Mouse (Mus musculus): ENCODE data around the gene Rnf111. TPM values are rescaled to one million over a fixed set of nuclear protein-coding genes. Genes with fewer than 3 reads are reported as not detected.

Gene Rnf111
- polyA plus RNA-seq, 1 experiment from 2014 or later = 36.9 TPM

- Histone ChIP-seq H3K36me3 (ENCODE audit: control insufficient read depth, insufficient read depth, low read length) (no peaks in the 10 kb centered on the region; the same call in 1 of the 2 replicates), H3K9ac (ENCODE audit: low read depth, low read length) (peak within 1 kb of the TSS; percentile 96), H3K27ac (ENCODE audit: low read depth, low read length) (peak within 1 kb of the TSS; percentile 98), H3K9me3 (ENCODE audit: control insufficient read depth, low read length) (no peaks in the 10 kb centered on the region), H3K4me2 (replicated peaks; ENCODE audit: low read depth, low read length) (peak within 1 kb of the TSS; percentile 80), H3K27me3 (ENCODE audit: control insufficient read depth, insufficient read depth, low read length) (no peaks in the 10 kb centered on the region), H3K4me3 (ENCODE audit: low read length) (peak within 1 kb of the TSS; percentile 96), H3K4me1 (ENCODE audit: control insufficient read depth, insufficient read depth, low read length) (peaks cover 8% of the 10 kb centered on the region; the same call in 1 of the 2 replicates)
- ATAC-seq (ENCODE audit: low FRiP score, low TSS enrichment) = peak; percentile 97
- under 1% methylated on average over 67 of the region's 75 CpGs for WGBS
Measured at GRCm38 (mm10) chr9:70542305-70543041, 38.9 kb upstream of the Rnf111 start, which contains the start of gene Sltm. Gene Sltm (plus strand): TSS chr9:70542754.

- WGBS = 17% methylated on average over 6 of the region's 6 CpGs
- peaks cover 8% of the 10 kb centered on the region; the same call in 1 of the 2 replicates for H3K4me1 ChIP-seq (ENCODE audit: control insufficient read depth, insufficient read depth, low read length)
- H3K9me3 ChIP-seq (ENCODE audit: control insufficient read depth, low read length) = no peaks in the 10 kb centered on the region
- no peak overlapping the region for H3K9ac ChIP-seq (ENCODE audit: low read depth, low read length)
- no peaks in the 10 kb centered on the region for H3K27me3 ChIP-seq (ENCODE audit: control insufficient read depth, insufficient read depth, low read length)
- peak overlapping the region; percentile 96 for H3K4me3 ChIP-seq (ENCODE audit: low read length)
- no peak overlapping the region for H3K27ac ChIP-seq (ENCODE audit: low read depth, low read length)
- H3K4me2 ChIP-seq (replicated peaks; ENCODE audit: low read depth, low read length) = peak overlapping the region; percentile 80
- no peaks in the 10 kb centered on the region; the same call in 1 of the 2 replicates for H3K36me3 ChIP-seq (ENCODE audit: control insufficient read depth, insufficient read depth, low read length)
- no peak for ATAC-seq (ENCODE audit: low FRiP score, low TSS enrichment)
Measured at GRCm38 (mm10) chr9:70541584-70541983, 38.1 kb upstream of the Rnf111 start.

GRCm38 (mm10) chr9:70533328-70533727, 29.8 kb upstream of the Rnf111 start:
- H3K4me2 ChIP-seq (replicated peaks; ENCODE audit: low read depth, low read length) = no peak overlapping the region
- H3K4me1 ChIP-seq (ENCODE audit: control insufficient read depth, insufficient read depth, low read length) = no peaks in the 10 kb centered on the region
- no peak overlapping the region for H3K9ac ChIP-seq (ENCODE audit: low read depth, low read length)
- no peak overlapping the region for H3K4me3 ChIP-seq (ENCODE audit: low read length)
- H3K27ac ChIP-seq (ENCODE audit: low read depth, low read length) = no peak overlapping the region
- 80% methylated on average over 3 of the region's 3 CpGs for WGBS
- H3K36me3 ChIP-seq (ENCODE audit: control insufficient read depth, insufficient read depth, low read length) = no peaks in the 10 kb centered on the region
- H3K27me3 ChIP-seq (ENCODE audit: control insufficient read depth, insufficient read depth, low read length) = no peaks in the 10 kb centered on the region
- no peak for ATAC-seq (ENCODE audit: low FRiP score, low TSS enrichment)
- H3K9me3 ChIP-seq (ENCODE audit: control insufficient read depth, low read length) = no peaks in the 10 kb centered on the region

DNA sequence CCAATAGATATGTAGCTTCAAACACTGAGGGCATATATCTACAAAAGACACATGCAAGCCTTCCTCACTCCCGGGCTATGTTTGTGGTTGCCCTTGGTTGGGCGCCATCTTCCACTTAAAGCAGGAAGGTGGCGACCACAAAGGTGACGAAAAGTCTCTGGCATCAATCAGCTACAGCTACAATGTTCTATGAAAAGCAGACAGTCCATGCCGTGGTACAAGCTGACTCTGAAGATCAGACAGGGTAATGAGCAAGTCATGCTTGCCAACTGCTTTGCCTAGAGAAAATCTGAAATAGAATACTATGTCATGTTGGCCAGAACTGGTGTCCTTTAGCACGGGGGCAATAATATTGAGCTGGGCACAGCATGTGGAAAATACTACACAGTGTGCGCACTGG, 20.8 kb upstream of the Rnf111 start:
- Histone ChIP-seq H3K27me3 (ENCODE audit: control insufficient read depth, insufficient read depth, low read length) (no peaks in the 10 kb centered on the region), H3K36me3 (ENCODE audit: control insufficient read depth, insufficient read depth, low read length) (no peaks in the 10 kb centered on the region), H3K9ac (ENCODE audit: low read depth, low read length) (no peak overlapping the region), H3K4me2 (replicated peaks; ENCODE audit: low read depth, low read length) (no peak overlapping the region), H3K9me3 (ENCODE audit: control insufficient read depth, low read length) (no peaks in the 10 kb centered on the region), H3K4me1 (ENCODE audit: control insufficient read depth, insufficient read depth, low read length) (no peaks in the 10 kb centered on the region), H3K4me3 (ENCODE audit: low read length) (no peak overlapping the region), H3K27ac (ENCODE audit: low read depth, low read length) (no peak overlapping the region)
- ATAC-seq (ENCODE audit: low FRiP score, low TSS enrichment) = no peak
- 89% methylated on average over 7 of the region's 7 CpGs for WGBS

DNA sequence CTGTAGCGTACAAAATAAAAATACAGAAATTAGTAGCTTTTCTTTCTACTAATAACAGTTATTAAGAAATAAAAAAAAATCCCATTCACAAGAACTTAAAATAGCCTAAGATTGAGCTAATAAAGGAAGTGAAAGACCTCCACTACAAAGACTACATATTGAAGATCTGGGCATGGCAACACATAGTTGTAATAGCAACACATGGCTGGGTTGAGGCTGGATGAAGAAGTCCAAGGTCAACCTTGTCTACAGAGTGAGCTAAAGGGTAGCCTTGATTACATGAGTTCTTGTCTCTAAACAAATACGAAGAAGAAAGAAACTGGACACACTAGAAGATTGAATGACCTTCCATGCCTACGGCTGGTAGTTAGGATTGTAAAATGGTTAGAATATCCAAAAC, 20.3 kb upstream of the Rnf111 start:
- no peak overlapping the region for H3K4me3 ChIP-seq (ENCODE audit: low read length)
- H3K9ac ChIP-seq (ENCODE audit: low read depth, low read length) = no peak overlapping the region
- no peak for ATAC-seq (ENCODE audit: low FRiP score, low TSS enrichment)
- H3K4me1 ChIP-seq (ENCODE audit: control insufficient read depth, insufficient read depth, low read length) = no peaks in the 10 kb centered on the region
- WGBS = 94% methylated on average over 3 of the region's 3 CpGs
- H3K36me3 ChIP-seq (ENCODE audit: control insufficient read depth, insufficient read depth, low read length) = no peaks in the 10 kb centered on the region
- no peaks in the 10 kb centered on the region for H3K9me3 ChIP-seq (ENCODE audit: control insufficient read depth, low read length)
- H3K27ac ChIP-seq (ENCODE audit: low read depth, low read length) = no peak overlapping the region
- no peak overlapping the region for H3K4me2 ChIP-seq (replicated peaks; ENCODE audit: low read depth, low read length)
- no peaks in the 10 kb centered on the region for H3K27me3 ChIP-seq (ENCODE audit: control insufficient read depth, insufficient read depth, low read length)

GRCm38 (mm10) chr9:70520651-70521050, 17.1 kb upstream of the Rnf111 start:
- no peaks in the 10 kb centered on the region for H3K36me3 ChIP-seq (ENCODE audit: control insufficient read depth, insufficient read depth, low read length)
- no peaks in the 10 kb centered on the region for H3K9me3 ChIP-seq (ENCODE audit: control insufficient read depth, low read length)
- H3K27ac ChIP-seq (ENCODE audit: low read depth, low read length) = no peak overlapping the region
- no peak for ATAC-seq (ENCODE audit: low FRiP score, low TSS enrichment)
- no peaks in the 10 kb centered on the region for H3K27me3 ChIP-seq (ENCODE audit: control insufficient read depth, insufficient read depth, low read length)
- H3K9ac ChIP-seq (ENCODE audit: low read depth, low read length) = no peak overlapping the region
- no peaks in the 10 kb centered on the region for H3K4me1 ChIP-seq (ENCODE audit: control insufficient read depth, insufficient read depth, low read length)
- H3K4me2 ChIP-seq (replicated peaks; ENCODE audit: low read depth, low read length) = no peak overlapping the region
- 84% methylated on average over 3 of the region's 3 CpGs for WGBS
- no peak overlapping the region for H3K4me3 ChIP-seq (ENCODE audit: low read length)

DNA sequence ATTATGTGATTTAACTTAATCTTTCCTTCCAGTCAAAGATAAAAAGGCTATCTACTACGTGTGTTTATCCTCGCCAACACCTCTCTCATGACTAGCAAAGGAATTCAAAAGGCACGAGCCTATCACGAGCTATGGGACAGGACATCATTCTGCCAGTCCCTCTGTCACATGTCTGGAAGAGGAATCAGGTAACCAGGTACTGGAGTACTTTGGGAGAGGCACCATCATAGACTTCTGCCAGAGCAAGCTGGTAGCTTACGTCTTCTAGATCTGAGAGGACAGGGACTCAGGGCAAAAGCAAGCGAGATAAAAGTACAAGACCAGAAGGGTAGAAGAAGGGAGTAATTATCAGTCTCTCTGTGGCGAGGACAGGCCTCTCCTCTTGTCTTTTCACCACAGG, 8.2 kb upstream of the Rnf111 start:
- no peak overlapping the region for H3K9ac ChIP-seq (ENCODE audit: low read depth, low read length)
- H3K4me3 ChIP-seq (ENCODE audit: low read length) = no peak overlapping the region
- H3K27me3 ChIP-seq (ENCODE audit: control insufficient read depth, insufficient read depth, low read length) = no peaks in the 10 kb centered on the region
- H3K4me2 ChIP-seq (replicated peaks; ENCODE audit: low read depth, low read length) = no peak overlapping the region
- no peaks in the 10 kb centered on the region for H3K4me1 ChIP-seq (ENCODE audit: control insufficient read depth, insufficient read depth, low read length)
- no peaks in the 10 kb centered on the region for H3K36me3 ChIP-seq (ENCODE audit: control insufficient read depth, insufficient read depth, low read length)
- H3K27ac ChIP-seq (ENCODE audit: low read depth, low read length) = no peak overlapping the region
- H3K9me3 ChIP-seq (ENCODE audit: control insufficient read depth, low read length) = no peaks in the 10 kb centered on the region
- 82% methylated on average over 7 of the region's 7 CpGs for WGBS
- no peak for ATAC-seq (ENCODE audit: low FRiP score, low TSS enrichment)

- 66% methylated on average over 10 of the region's 10 CpGs for WGBS
- no peaks in the 10 kb centered on the region for H3K36me3 ChIP-seq (ENCODE audit: control insufficient read depth, insufficient read depth, low read length)
- H3K4me2 ChIP-seq (replicated peaks; ENCODE audit: low read depth, low read length) = no peak overlapping the region
- no peak for ATAC-seq (ENCODE audit: low FRiP score, low TSS enrichment)
- no peaks in the 10 kb centered on the region for H3K27me3 ChIP-seq (ENCODE audit: control insufficient read depth, insufficient read depth, low read length)
- H3K9me3 ChIP-seq (ENCODE audit: control insufficient read depth, low read length) = no peaks in the 10 kb centered on the region
- no peak overlapping the region for H3K9ac ChIP-seq (ENCODE audit: low read depth, low read length)
- no peaks in the 10 kb centered on the region for H3K4me1 ChIP-seq (ENCODE audit: control insufficient read depth, insufficient read depth, low read length)
- H3K27ac ChIP-seq (ENCODE audit: low read depth, low read length) = no peak overlapping the region
- no peak overlapping the region for H3K4me3 ChIP-seq (ENCODE audit: low read length)
Measured at GRCm38 (mm10) chr9:70510998-70511583, 7.6 kb upstream of the Rnf111 start.

DNA sequence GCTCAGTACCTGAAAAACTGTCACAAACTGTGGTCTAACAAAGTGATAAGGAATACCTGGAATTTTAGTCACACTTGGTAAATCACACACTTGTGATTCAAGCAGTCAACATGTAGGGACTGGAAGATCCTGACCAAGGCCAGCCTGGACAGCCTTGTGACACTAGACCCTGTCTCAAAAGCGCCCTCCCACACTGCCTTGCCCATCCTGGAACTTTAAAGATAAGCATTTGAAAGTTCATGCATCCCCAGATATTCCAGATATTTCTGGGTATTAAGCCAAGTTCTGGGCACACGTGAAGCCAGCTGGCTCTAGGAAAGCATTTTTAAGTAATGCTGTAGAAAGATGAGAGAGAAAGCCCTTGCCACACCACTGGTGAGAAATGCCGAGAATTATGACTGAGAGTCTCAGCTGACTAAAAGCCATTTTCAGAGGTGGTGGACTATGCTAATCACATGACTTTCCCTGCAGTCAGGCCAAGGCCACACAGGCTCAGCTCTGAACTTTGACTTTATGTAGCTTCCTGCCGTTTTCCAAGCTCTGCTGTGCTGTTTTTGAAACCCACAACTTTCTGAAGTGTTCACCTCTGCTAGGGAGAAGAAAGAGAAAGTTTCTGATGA, 6.5 kb upstream of the Rnf111 start:
- no peak for ATAC-seq (ENCODE audit: low FRiP score, low TSS enrichment)
- WGBS = 67% methylated on average over 4 of the region's 4 CpGs
- H3K27me3 ChIP-seq (ENCODE audit: control insufficient read depth, insufficient read depth, low read length) = no peaks in the 10 kb centered on the region
- H3K9me3 ChIP-seq (ENCODE audit: control insufficient read depth, low read length) = no peaks in the 10 kb centered on the region
- no peak overlapping the region for H3K4me2 ChIP-seq (replicated peaks; ENCODE audit: low read depth, low read length)
- no peak overlapping the region for H3K27ac ChIP-seq (ENCODE audit: low read depth, low read length)
- no peaks in the 10 kb centered on the region for H3K4me1 ChIP-seq (ENCODE audit: control insufficient read depth, insufficient read depth, low read length)
- no peak overlapping the region for H3K9ac ChIP-seq (ENCODE audit: low read depth, low read length)
- no peak overlapping the region for H3K4me3 ChIP-seq (ENCODE audit: low read length)
- H3K36me3 ChIP-seq (ENCODE audit: control insufficient read depth, insufficient read depth, low read length) = no peaks in the 10 kb centered on the region

All from kidney, embryonic 14.5 days (tissue).